Mouse (Mus musculus): Measurements from ENCODE around the gene Smug1.

Smug1 gene

GRCm38 (mm10) chr15:103178137-103178536 lies 11.2 kb upstream of the Smug1 start:
- DNase-seq (ENCODE audit: extremely low read depth, insufficient read length, low spot score): no peak

- no peak for DNase-seq (ENCODE audit: extremely low read depth, insufficient read length, low spot score)
Observed at GRCm38 (mm10) chr15:103177611-103178041, 10.7 kb upstream of the Smug1 start.

- peak; percentile 65 for DNase-seq (ENCODE audit: extremely low read depth, insufficient read length, low spot score)
Observed at GRCm38 (mm10) chr15:103176874-103177421, 10.1 kb upstream of the Smug1 start.

- no peak for DNase-seq (ENCODE audit: extremely low read depth, insufficient read length, low spot score)
Observed at GRCm38 (mm10) chr15:103173251-103173650, 6.4 kb upstream of the Smug1 start.

GRCm38 (mm10) chr15:103172537-103172936 lies 5.6 kb upstream of the Smug1 start:
- peak; percentile 57 for DNase-seq (ENCODE audit: extremely low read depth, insufficient read length, low spot score)

GRCm38 (mm10) chr15:103171276-103171675 lies 4.4 kb upstream of the Smug1 start:
- DNase-seq (ENCODE audit: extremely low read depth, insufficient read length, low spot score): no peak

GRCm38 (mm10) chr15:103170316-103170679 lies 3.4 kb upstream of the Smug1 start:
- DNase-seq (ENCODE audit: extremely low read depth, insufficient read length, low spot score): no peak

DNA sequence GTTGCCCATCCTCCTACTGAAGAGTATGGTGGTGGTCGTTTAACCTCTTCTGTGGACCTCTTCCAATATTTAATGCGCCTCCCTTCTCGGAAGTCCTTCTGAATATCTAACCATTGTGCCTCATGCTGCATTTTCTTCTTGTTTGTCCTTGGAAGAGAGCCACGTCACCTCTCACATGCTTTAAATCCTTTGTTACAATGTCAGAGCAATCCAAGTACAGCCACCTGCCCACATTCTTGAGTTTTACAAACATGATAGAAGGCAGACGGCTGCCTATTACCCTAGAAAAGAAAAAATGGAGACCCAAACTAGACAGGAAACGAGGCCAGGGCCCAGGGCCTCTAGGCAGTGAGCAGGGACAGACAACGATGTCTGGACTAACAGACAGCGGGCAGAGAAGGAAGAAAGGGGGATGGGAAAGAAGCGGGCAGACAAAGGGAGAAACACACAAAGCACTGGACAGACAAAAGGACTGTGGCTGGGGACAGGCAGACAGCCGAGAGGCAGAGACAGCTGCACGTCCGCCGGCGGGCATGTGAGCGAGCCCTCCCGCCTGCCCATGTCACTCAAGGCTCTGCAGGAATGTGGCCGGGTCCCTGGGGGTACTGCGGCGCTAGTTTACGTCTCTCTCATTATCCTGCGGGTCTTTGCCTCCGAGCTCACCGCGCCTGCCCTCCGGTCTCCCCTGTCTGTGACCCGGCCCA lies 2.9 kb upstream of the Smug1 start:
- DNase-seq (ENCODE audit: extremely low read depth, insufficient read length, low spot score): no peak

GRCm38 (mm10) chr15:103168801-103169611 lies 2.1 kb upstream of the Smug1 start:
- no peak for DNase-seq (ENCODE audit: extremely low read depth, insufficient read length, low spot score)

DNA sequence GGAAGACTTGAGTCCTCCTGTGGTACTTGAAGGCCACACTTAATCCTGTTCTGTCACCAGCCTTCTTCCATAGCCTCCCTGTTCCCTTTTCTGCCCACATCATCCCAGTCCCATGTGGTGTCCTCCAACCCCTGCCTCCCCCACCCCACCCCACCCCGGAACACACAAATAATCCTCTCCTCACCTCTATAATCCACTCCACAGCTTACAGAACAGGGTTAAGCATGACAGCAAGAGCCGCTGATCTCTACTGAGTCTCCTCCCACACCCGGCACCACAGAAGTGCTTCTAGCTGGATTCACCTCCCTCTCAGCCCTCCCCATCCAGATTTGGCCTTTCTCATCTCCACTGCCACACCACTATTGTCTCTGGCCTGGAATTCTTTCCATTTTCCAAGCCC lies 894 bp upstream of the Smug1 start:
- DNase-seq (ENCODE audit: extremely low read depth, insufficient read length, low spot score): no peak

- no peak for DNase-seq (ENCODE audit: extremely low read depth, insufficient read length, low spot score)
Observed at GRCm38 (mm10) chr15:103165924-103166323, 968 bp downstream of the Smug1 start.

DNA sequence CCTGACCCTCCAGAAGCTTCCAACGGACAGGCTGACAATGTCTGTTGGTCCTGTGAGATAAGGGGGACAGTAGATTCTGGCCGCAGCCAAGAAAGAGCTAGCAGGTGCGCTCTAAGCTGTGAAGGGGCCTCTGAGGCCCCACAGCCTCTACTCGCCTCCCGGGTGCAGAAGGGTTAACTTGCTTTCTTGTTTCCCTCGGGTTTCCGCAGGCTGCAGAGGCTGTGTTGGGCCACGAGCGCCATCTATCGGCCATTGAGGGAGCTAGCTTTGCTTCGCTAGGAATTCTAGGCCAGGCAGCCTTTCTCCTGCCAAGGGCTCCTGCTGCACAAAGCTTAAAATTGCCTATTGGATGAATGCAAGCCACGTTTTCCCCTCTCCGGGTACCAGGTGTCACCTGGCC lies 1.5 kb downstream of the Smug1 start:
- peak; percentile 63 for DNase-seq (ENCODE audit: extremely low read depth, insufficient read length, low spot score)

GRCm38 (mm10) chr15:103163182-103163919 lies 3.5 kb downstream of the Smug1 start:
- peak; percentile 83 for DNase-seq (ENCODE audit: extremely low read depth, insufficient read length, low spot score)

- DNase-seq (ENCODE audit: extremely low read depth, insufficient read length, low spot score): no peak
Observed at GRCm38 (mm10) chr15:103157585-103157984, 9.3 kb downstream of the Smug1 start.

DNA sequence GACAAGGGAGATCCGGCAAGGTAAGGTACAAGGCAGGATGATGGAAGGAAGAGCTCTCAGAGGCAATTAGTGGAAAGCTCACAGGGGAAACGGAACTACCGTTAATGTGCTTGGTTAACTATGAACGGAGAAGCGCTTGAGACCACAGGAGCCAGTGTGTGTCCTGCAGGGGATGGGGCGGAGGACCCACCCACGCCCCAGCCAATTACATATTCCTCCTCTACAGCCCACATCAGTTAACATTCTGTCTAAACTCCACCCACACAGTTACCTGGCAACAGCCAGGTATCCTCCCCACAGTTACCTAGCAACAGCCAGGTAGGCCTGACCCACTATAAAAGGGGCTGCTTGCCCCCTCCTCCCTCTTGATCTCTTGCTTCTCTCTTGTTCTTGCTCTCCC lies 10.0 kb downstream of the Smug1 start:
- no peak for DNase-seq (ENCODE audit: extremely low read depth, insufficient read length, low spot score)

- DNase-seq (ENCODE audit: extremely low read depth, insufficient read length, low spot score): no peak
Observed at GRCm38 (mm10) chr15:103155366-103156321, 11.2 kb downstream of the Smug1 start.

DNA sequence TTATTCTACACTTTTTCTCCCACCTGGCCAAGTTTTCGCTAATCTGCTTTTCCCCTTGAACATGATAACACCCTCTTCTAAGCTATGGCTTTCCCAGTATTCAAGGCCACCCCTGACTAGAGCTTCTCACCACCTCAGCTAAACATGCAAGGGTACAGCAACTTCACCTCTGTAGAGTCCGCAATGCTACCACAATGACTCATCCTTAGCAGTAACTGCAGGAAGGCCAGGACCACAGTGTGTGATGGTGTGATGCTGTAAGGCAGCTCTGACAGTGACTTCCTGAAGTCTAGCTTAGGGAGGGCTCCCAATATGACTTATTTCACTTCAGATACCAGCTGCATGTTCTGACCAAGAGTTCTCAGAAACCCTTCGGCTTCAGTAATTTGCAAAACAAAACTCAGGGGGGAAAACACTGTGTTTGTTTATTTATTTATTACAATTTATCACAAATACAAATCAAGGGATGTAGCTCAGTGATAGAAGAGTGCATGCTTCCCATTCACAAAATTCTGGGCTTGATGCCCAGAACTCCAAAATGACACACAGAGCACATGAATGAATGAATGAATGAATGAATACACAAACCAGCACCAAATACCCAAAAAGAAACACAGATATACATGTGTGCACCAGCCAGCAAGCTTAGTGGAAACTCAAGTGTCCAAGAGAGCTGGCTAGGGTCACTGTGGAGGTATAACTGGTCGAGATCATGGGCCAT lies 13.8 kb downstream of the Smug1 start:
- no peak for DNase-seq (ENCODE audit: extremely low read depth, insufficient read length, low spot score)

DNA sequence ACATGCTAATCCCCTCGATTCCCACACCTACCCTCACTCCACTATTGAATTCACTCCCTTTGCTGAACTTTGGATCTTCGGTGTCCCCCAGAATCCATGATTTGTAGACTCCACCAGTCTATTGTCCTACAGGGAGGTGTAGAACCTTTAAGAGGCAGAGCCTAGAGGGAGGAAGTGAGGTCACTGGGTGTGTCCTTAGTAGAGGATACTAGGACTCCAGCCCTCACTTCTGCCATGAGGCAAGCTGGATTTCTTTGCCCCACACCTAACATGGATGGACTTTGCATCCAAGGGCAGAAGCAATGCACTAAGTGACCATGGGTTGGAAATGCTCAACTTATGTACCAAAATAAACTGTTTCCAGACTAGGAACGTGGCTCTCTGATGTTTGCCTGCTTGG lies 14.5 kb downstream of the Smug1 start:
- no peak for DNase-seq (ENCODE audit: extremely low read depth, insufficient read length, low spot score)

GRCm38 (mm10) chr15:103147779-103148178 lies 19.1 kb downstream of the Smug1 start:
- no peak for DNase-seq (ENCODE audit: extremely low read depth, insufficient read length, low spot score)

GRCm38 (mm10) chr15:103147422-103147690 lies 19.5 kb downstream of the Smug1 start:
- DNase-seq (ENCODE audit: extremely low read depth, insufficient read length, low spot score): no peak

All from 3134 (cell line).